Mouse (Mus musculus): ENCODE results near the gene Hdac4. TPM values are rescaled to one million over a fixed set of nuclear protein-coding genes. Genes with fewer than 3 reads are reported as not detected.

Hdac4 gene
- polyA plus RNA-seq, 1 experiment: 14.3 TPM

GRCm38 (mm10) chr1:91933681-91934080 is 261.8 kb downstream of the Hdac4 start:
- no peaks in the 10 kb centered on the region for H3K36me3 ChIP-seq (ENCODE audit: control insufficient read depth, insufficient read depth, low read length)
- no peak overlapping the region for H3K27ac ChIP-seq (ENCODE audit: control insufficient read depth, insufficient read depth, low read depth, low read length)
- H3K4me1 ChIP-seq (ENCODE audit: control insufficient read depth, insufficient read depth, low read length): no peaks in the 10 kb centered on the region
- no peak overlapping the region for H3K4me3 ChIP-seq (ENCODE audit: control insufficient read depth, low read depth, low read length)
- H3K27me3 ChIP-seq (ENCODE audit: control insufficient read depth, insufficient read depth, low read length): no peaks in the 10 kb centered on the region
- no peak for TF ChIP-seq POLR2A (IDR thresholded peaks at IDR 0.05; ENCODE audit: control insufficient read depth, low read depth, low read length)
- no peak for TF ChIP-seq CTCF (IDR thresholded peaks at IDR 0.05; ENCODE audit: control insufficient read depth, insufficient read depth, insufficient replicate concordance, low read depth, low read length)

GRCm38 (mm10) chr1:91932221-91932620 is 263.3 kb downstream of the Hdac4 start:
- Histone ChIP-seq H3K4me3 (ENCODE audit: control insufficient read depth, low read depth, low read length) (no peak overlapping the region), H3K27me3 (ENCODE audit: control insufficient read depth, insufficient read depth, low read length) (no peaks in the 10 kb centered on the region), H3K36me3 (ENCODE audit: control insufficient read depth, insufficient read depth, low read length) (no peaks in the 10 kb centered on the region), H3K4me1 (ENCODE audit: control insufficient read depth, insufficient read depth, low read length) (no peaks in the 10 kb centered on the region), H3K27ac (ENCODE audit: control insufficient read depth, insufficient read depth, low read depth, low read length) (no peak overlapping the region)
- no peak for TF ChIP-seq CTCF (IDR thresholded peaks at IDR 0.05; ENCODE audit: control insufficient read depth, insufficient read depth, insufficient replicate concordance, low read depth, low read length)
- TF ChIP-seq POLR2A (IDR thresholded peaks at IDR 0.05; ENCODE audit: control insufficient read depth, low read depth, low read length): no peak

GRCm38 (mm10) chr1:91931786-91932185 is 263.7 kb downstream of the Hdac4 start:
- Histone ChIP-seq H3K27me3 (ENCODE audit: control insufficient read depth, insufficient read depth, low read length) (no peaks in the 10 kb centered on the region), H3K4me1 (ENCODE audit: control insufficient read depth, insufficient read depth, low read length) (no peaks in the 10 kb centered on the region), H3K36me3 (ENCODE audit: control insufficient read depth, insufficient read depth, low read length) (no peaks in the 10 kb centered on the region), H3K27ac (ENCODE audit: control insufficient read depth, insufficient read depth, low read depth, low read length) (no peak overlapping the region), H3K4me3 (ENCODE audit: control insufficient read depth, low read depth, low read length) (no peak overlapping the region)
- TF ChIP-seq CTCF (IDR thresholded peaks at IDR 0.05; ENCODE audit: control insufficient read depth, insufficient read depth, insufficient replicate concordance, low read depth, low read length) (no peak), POLR2A (IDR thresholded peaks at IDR 0.05; ENCODE audit: control insufficient read depth, low read depth, low read length) (no peak)

- no peak for TF ChIP-seq CTCF (IDR thresholded peaks at IDR 0.05; ENCODE audit: control insufficient read depth, insufficient read depth, insufficient replicate concordance, low read depth, low read length)
- no peak for TF ChIP-seq POLR2A (IDR thresholded peaks at IDR 0.05; ENCODE audit: control insufficient read depth, low read depth, low read length)
- Histone ChIP-seq H3K27me3 (ENCODE audit: control insufficient read depth, insufficient read depth, low read length) (no peaks in the 10 kb centered on the region), H3K4me1 (ENCODE audit: control insufficient read depth, insufficient read depth, low read length) (no peaks in the 10 kb centered on the region), H3K27ac (ENCODE audit: control insufficient read depth, insufficient read depth, low read depth, low read length) (no peak overlapping the region), H3K36me3 (ENCODE audit: control insufficient read depth, insufficient read depth, low read length) (no peaks in the 10 kb centered on the region), H3K4me3 (ENCODE audit: control insufficient read depth, low read depth, low read length) (no peak overlapping the region)
These were observed 264.3 kb downstream of the Hdac4 start for GRCm38 (mm10) chr1:91931196-91931595.

GRCm38 (mm10) chr1:91929051-91929450 is 266.4 kb downstream of the Hdac4 start:
- Histone ChIP-seq H3K36me3 (ENCODE audit: control insufficient read depth, insufficient read depth, low read length) (no peaks in the 10 kb centered on the region), H3K4me3 (ENCODE audit: control insufficient read depth, low read depth, low read length) (no peak overlapping the region), H3K4me1 (ENCODE audit: control insufficient read depth, insufficient read depth, low read length) (no peaks in the 10 kb centered on the region), H3K27ac (ENCODE audit: control insufficient read depth, insufficient read depth, low read depth, low read length) (no peak overlapping the region), H3K27me3 (ENCODE audit: control insufficient read depth, insufficient read depth, low read length) (no peaks in the 10 kb centered on the region)
- no peak for TF ChIP-seq CTCF (IDR thresholded peaks at IDR 0.05; ENCODE audit: control insufficient read depth, insufficient read depth, insufficient replicate concordance, low read depth, low read length)

GRCm38 (mm10) chr1:91927536-91928315 is 267.8 kb downstream of the Hdac4 start:
- no peak overlapping the region for H3K4me3 ChIP-seq (ENCODE audit: control insufficient read depth, low read depth, low read length)
- H3K36me3 ChIP-seq (ENCODE audit: control insufficient read depth, insufficient read depth, low read length): no peaks in the 10 kb centered on the region
- H3K27ac ChIP-seq (ENCODE audit: control insufficient read depth, insufficient read depth, low read depth, low read length): no peak overlapping the region
- no peaks in the 10 kb centered on the region for H3K4me1 ChIP-seq (ENCODE audit: control insufficient read depth, insufficient read depth, low read length)
- no peaks in the 10 kb centered on the region for H3K27me3 ChIP-seq (ENCODE audit: control insufficient read depth, insufficient read depth, low read length)
- no peak for TF ChIP-seq POLR2A (IDR thresholded peaks at IDR 0.05; ENCODE audit: control insufficient read depth, low read depth, low read length)
- TF ChIP-seq CTCF (IDR thresholded peaks at IDR 0.05; ENCODE audit: control insufficient read depth, insufficient read depth, insufficient replicate concordance, low read depth, low read length): no peak

GRCm38 (mm10) chr1:91923567-91923966 is 271.9 kb downstream of the Hdac4 start:
- H3K27me3 ChIP-seq (ENCODE audit: control insufficient read depth, insufficient read depth, low read length): no peaks in the 10 kb centered on the region
- H3K27ac ChIP-seq (ENCODE audit: control insufficient read depth, insufficient read depth, low read depth, low read length): no peak overlapping the region
- TF ChIP-seq CTCF (IDR thresholded peaks at IDR 0.05; ENCODE audit: control insufficient read depth, insufficient read depth, insufficient replicate concordance, low read depth, low read length): no peak
- no peak for TF ChIP-seq POLR2A (IDR thresholded peaks at IDR 0.05; ENCODE audit: control insufficient read depth, low read depth, low read length)
- no peaks in the 10 kb centered on the region for H3K36me3 ChIP-seq (ENCODE audit: control insufficient read depth, insufficient read depth, low read length)
- no peak overlapping the region for H3K4me3 ChIP-seq (ENCODE audit: control insufficient read depth, low read depth, low read length)
- H3K4me1 ChIP-seq (ENCODE audit: control insufficient read depth, insufficient read depth, low read length): peaks cover 5% of the 10 kb centered on the region; the same call in 1 of the 2 replicates

Measured in testis, adult 2 months (tissue).